Mouse (Mus musculus) cortical plate, adult 2 months (tissue): ENCODE data around the gene Gm20379.

Source experiments
- CTCF ChIP-seq: fragments of 200-500 bp; IDR thresholded peaks from 2 replicates; pipeline ENCODE4 v1.5.1; 2011; ENCODE audit warnings: mild to moderate bottlenecking, control low read depth, low read length; ENCODE audit not compliant: insufficient read depth; ENCODE audit errors: extremely low read depth
- POLR2A ChIP-seq: fragments of 200-500 bp; IDR thresholded peaks from 2 replicates; pipeline ENCODE4 v1.6.1; 2011; ENCODE audit warnings: mild to moderate bottlenecking, low read length, control low read depth; ENCODE audit not compliant: insufficient read depth; ENCODE audit errors: extremely low read depth

DNA sequence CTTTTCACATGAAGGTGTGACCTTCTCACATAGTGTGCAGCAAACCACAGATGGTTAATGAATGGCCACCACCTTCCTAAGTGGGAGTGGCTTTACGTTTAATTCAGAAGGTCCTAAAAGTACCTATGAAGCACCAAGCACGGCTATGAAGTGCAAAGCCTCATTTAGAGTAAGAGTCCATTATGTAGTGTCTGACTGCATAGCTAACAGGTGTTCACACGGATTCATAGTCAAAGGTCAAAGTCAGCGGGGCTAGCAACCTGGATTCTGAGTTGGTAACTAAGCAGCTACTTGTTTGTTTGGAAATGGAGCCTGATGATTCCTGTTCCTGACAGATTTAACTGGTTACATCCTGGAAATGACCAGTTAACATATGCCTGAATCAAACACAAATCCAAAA is 4.0 kb upstream of the Gm20379 start:
- TF ChIP-seq CTCF (no peak), POLR2A (no peak)
